Mouse (Mus musculus): Measurements from ENCODE around the gene Mepce. TPM values are rescaled to one million over a fixed set of nuclear protein-coding genes. Genes with fewer than 3 reads are reported as not detected.
"Not testable (repeated sequence)": the region's sequence is repeated elsewhere in the genome, so short reads cannot be mapped to it uniquely, and the experiment has no call there.

Mepce gene
- 41.0 and 42.9 TPM in 2 replicates for polyA plus RNA-seq (2012; rRNA removed)

DNA sequence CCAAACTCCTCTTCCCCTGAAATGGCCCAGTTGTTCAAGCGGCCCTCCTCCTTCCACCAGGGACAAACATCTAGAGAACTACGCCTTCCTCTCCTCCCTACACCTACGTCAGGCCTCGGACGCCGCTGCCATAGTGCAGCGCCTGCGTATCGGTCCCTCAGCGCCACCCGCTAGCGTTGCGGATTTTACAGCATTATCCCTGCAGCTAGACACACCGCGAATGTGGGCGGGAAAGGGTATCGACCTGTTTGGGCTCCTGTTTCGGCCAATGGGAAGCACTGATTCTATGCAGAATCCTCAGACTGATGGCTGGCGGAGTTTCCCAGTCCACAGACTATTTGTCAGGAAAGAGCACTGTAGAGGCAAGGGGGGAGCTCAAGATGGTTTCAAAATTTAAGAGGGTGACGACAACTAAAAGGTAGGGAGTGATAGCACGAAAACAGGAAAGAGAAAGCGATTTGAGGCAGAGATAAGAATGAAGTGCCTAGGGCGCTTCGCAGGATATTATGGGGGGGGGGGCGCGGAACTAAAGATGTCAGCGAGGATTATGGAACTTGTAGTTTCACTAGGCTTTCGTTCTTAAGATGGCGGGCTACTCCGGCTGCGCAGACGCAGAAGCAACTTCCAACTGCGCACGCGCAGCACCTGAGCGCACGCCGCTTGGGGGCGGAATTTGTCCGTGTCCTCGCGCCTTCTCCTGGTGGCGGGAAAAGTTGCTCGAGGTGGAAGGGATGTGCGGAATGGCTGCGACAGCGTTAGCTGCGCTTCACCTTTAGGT is at the start of gene Mepce, which contains the start of gene Zcwpw1:
Gene Mepce (minus strand): TSS at position 505 of the 778 bp plus-strand sequence.
Gene Zcwpw1 (plus strand): TSS at position 648 of the 778 bp plus-strand sequence.
- TF ChIP-seq POLR2A (IDR thresholded peaks at IDR 0.05; ENCODE audit: low read depth, low read length) = peak; percentile 56
- TF ChIP-seq CTCF (conservative IDR thresholded peaks at IDR 0.05; ENCODE audit: insufficient read depth, insufficient read length, low read depth, low read length) = peak; percentile 77
- Histone ChIP-seq H3K4me1 (ENCODE audit: control insufficient read depth, insufficient read depth, low read length) (peaks cover 16% of the 10 kb centered on the region), H3K27me3 (replicated peaks; ENCODE audit: control insufficient read depth, insufficient read depth, low read length) (no peaks in the 10 kb centered on the region), H3K36me3 (ENCODE audit: control insufficient read depth, insufficient read depth, low read length) (no peaks in the 10 kb centered on the region; the same call in 1 of the 2 replicates), H3K4me3 (ENCODE audit: insufficient read depth, low read depth, low read length) (peak within 1 kb of the TSS; percentile 78), H3K27ac (ENCODE audit: insufficient read depth, low read depth, low read length) (peak within 1 kb of the TSS; percentile 94)
- DNase-seq = peak; percentile 97
- WGBS = 1% methylated on average over 48 of the region's 48 CpGs

DNA sequence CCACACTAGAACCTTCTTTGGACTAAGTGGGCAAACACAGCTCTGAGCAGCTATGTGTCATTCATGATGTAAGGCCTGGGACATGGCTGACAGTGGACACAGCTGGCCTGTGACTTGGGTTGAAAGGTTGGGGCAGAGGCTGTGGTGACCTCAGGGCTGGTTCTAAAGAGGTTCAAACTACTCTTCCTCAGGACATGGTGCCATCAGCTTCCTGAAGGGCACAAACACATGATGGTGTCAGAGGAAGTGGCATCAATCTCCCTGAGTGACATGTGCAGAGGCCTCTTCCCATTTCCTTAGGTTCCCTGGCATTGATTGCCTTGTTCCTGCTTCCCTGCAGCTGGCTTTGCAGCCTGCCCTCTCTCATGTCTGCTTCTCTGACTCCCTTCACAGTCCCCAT is 49.7 kb upstream of the Mepce start:
- H3K36me3 ChIP-seq (ENCODE audit: control insufficient read depth, insufficient read depth, low read length); H3K27ac ChIP-seq (ENCODE audit: insufficient read depth, low read depth, low read length); H3K4me1 ChIP-seq (ENCODE audit: control insufficient read depth, insufficient read depth, low read length); H3K27me3 ChIP-seq (replicated peaks; ENCODE audit: control insufficient read depth, insufficient read depth, low read length); DNase-seq; H3K4me3 ChIP-seq (ENCODE audit: insufficient read depth, low read depth, low read length): not testable (repeated sequence)

DNA sequence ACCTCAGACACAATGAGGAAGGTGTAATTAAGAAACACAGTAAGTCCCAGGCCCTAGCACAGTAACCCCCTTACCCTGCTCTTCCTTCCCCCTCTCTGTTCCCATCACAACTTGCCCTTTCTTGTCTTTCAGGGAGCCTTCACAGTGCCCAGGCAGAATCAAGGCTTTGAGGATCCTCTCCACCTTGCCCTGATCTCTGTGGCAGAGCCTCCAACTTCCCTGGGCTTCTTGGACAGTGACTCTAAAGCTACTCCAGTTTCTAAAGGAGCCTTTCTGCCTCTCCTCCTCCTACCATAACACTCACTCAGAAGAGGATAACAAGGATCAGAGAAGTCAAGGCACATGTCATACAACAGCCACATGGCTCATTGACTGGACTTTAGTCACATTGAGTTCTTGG is 49.2 kb upstream of the Mepce start:
- no peak overlapping the region for H3K27ac ChIP-seq (ENCODE audit: insufficient read depth, low read depth, low read length)
- DNase-seq = no peak
- no peak overlapping the region for H3K4me3 ChIP-seq (ENCODE audit: insufficient read depth, low read depth, low read length)
- no peaks in the 10 kb centered on the region for H3K4me1 ChIP-seq (ENCODE audit: control insufficient read depth, insufficient read depth, low read length)
- H3K36me3 ChIP-seq (ENCODE audit: control insufficient read depth, insufficient read depth, low read length) = no peaks in the 10 kb centered on the region
- TF ChIP-seq CTCF (conservative IDR thresholded peaks at IDR 0.05; ENCODE audit: insufficient read depth, insufficient read length, low read depth, low read length) (no peak), POLR2A (IDR thresholded peaks at IDR 0.05; ENCODE audit: low read depth, low read length) (no peak)
- H3K27me3 ChIP-seq (replicated peaks; ENCODE audit: control insufficient read depth, insufficient read depth, low read length) = no peaks in the 10 kb centered on the region

DNA sequence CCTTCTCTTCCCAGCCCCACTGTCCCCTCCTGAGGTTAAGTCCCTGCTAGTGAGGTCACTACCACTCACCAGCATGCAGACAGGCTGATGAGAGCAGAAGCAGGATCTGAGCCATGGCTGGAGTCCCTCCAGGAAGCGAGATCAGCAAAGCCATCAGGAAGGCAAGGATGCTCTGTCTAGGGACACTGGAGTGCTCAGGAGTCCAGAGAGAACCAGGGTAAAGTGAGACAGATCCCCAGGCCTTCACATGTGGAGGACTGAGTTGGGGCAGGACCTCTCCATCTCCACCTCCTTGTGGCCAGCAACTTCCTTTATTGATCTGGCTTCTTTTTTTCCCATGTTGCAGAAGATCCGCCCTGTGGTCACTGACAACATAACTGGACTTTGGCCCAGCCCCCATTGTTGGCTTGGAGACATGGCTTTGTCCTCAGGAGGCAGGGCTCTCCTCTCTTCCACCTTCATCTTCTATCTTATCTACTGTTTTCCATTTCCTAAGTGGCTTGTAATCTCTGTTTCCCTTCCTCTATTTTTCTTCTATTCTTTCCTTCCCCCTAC is 48.6 kb upstream of the Mepce start, which contains the start of gene Pilra:
Gene Pilra (minus strand): TSS at position 316 of the 555 bp plus-strand sequence.
- not testable (repeated sequence) for H3K36me3 ChIP-seq (ENCODE audit: control insufficient read depth, insufficient read depth, low read length); H3K27ac ChIP-seq (ENCODE audit: insufficient read depth, low read depth, low read length); H3K27me3 ChIP-seq (replicated peaks; ENCODE audit: control insufficient read depth, insufficient read depth, low read length); H3K4me1 ChIP-seq (ENCODE audit: control insufficient read depth, insufficient read depth, low read length); H3K4me3 ChIP-seq (ENCODE audit: insufficient read depth, low read depth, low read length); DNase-seq
- WGBS = 68% methylated on average over 2 of the region's 2 CpGs

DNA sequence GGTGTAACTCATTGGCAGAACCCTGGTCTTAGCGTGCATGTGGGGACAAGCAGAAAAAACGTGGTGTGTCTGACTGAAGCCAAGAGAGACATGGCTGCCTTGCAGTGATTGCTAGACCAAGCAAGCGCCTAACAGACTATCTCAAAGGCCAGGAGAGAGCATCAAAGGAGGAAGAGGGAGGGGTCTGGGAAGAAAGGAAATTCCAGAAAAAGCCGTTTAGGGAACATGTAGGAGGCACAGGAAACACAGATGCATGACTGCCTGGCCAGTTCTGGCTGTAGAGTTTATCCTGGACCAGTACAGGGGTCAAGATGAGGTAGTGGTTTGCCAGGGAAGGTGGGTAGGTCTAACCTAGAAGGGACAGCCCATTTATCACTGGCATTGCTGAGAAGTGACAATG is 46.0 kb upstream of the Mepce start:
- H3K4me1 ChIP-seq (ENCODE audit: control insufficient read depth, insufficient read depth, low read length) = no peaks in the 10 kb centered on the region
- no peak for DNase-seq
- H3K27me3 ChIP-seq (replicated peaks; ENCODE audit: control insufficient read depth, insufficient read depth, low read length) = no peaks in the 10 kb centered on the region
- TF ChIP-seq CTCF (conservative IDR thresholded peaks at IDR 0.05; ENCODE audit: insufficient read depth, insufficient read length, low read depth, low read length) (no peak), POLR2A (IDR thresholded peaks at IDR 0.05; ENCODE audit: low read depth, low read length) (no peak)
- no peak overlapping the region for H3K4me3 ChIP-seq (ENCODE audit: insufficient read depth, low read depth, low read length)
- H3K36me3 ChIP-seq (ENCODE audit: control insufficient read depth, insufficient read depth, low read length) = no peaks in the 10 kb centered on the region
- 32% methylated on average over 4 of the region's 4 CpGs for WGBS
- H3K27ac ChIP-seq (ENCODE audit: insufficient read depth, low read depth, low read length) = no peak overlapping the region

DNA sequence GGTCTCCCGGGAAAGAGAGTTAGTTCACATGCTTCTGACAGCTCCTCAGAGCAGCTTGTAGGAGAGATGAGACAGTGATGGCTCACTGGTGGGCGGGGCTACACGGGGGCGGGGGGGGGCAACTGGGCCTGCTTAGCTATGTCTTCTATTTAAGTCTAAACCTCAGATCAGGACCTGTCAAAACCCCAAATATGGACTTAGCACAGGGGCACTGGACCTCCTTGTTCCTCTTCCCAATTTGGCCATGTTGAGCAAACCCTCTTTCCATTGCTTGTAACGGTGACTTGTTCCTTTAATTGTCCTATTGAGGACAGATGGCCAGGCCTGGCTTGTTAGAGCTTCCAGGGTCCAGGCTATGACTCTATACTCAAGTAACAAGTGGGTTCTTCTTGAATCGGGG is 44.1 kb upstream of the Mepce start:
- Histone ChIP-seq H3K36me3 (ENCODE audit: control insufficient read depth, insufficient read depth, low read length) (no peaks in the 10 kb centered on the region), H3K4me1 (ENCODE audit: control insufficient read depth, insufficient read depth, low read length) (no peaks in the 10 kb centered on the region), H3K27me3 (replicated peaks; ENCODE audit: control insufficient read depth, insufficient read depth, low read length) (no peaks in the 10 kb centered on the region), H3K27ac (ENCODE audit: insufficient read depth, low read depth, low read length) (no peak overlapping the region), H3K4me3 (ENCODE audit: insufficient read depth, low read depth, low read length) (no peak overlapping the region)
- TF ChIP-seq CTCF (conservative IDR thresholded peaks at IDR 0.05; ENCODE audit: insufficient read depth, insufficient read length, low read depth, low read length) = no peak
- no peak for TF ChIP-seq POLR2A (IDR thresholded peaks at IDR 0.05; ENCODE audit: low read depth, low read length)
- WGBS = 76% methylated on average over 6 of the region's 6 CpGs
- DNase-seq = no peak

DNA sequence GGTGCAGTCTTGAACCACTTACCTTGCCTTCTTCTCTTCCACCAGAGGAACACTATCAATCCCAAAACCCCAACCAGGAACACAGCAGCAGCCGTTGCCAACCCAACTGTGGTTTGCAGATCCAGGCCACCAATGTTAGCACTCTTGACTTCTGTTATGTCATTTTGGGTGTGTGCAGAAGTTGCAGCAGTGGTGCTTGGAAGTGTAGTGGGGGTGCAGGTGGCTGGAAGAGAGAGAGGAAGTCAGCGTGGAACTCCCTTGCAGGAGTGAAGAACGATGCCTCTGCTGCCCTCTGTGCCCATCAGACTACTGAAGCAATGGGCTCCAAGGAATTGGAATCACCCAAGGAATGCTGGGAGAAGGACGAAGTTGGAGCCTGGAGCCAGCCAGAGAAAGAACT is 43.7 kb upstream of the Mepce start:
- Histone ChIP-seq H3K4me3 (ENCODE audit: insufficient read depth, low read depth, low read length) (no peak overlapping the region), H3K36me3 (ENCODE audit: control insufficient read depth, insufficient read depth, low read length) (no peaks in the 10 kb centered on the region), H3K27ac (ENCODE audit: insufficient read depth, low read depth, low read length) (no peak overlapping the region), H3K4me1 (ENCODE audit: control insufficient read depth, insufficient read depth, low read length) (no peaks in the 10 kb centered on the region), H3K27me3 (replicated peaks; ENCODE audit: control insufficient read depth, insufficient read depth, low read length) (no peaks in the 10 kb centered on the region)
- no peak for DNase-seq
- TF ChIP-seq POLR2A (IDR thresholded peaks at IDR 0.05; ENCODE audit: low read depth, low read length) (no peak), CTCF (conservative IDR thresholded peaks at IDR 0.05; ENCODE audit: insufficient read depth, insufficient read length, low read depth, low read length) (no peak)
- 87% methylated on average over 4 of the region's 4 CpGs for WGBS
